Mouse (Mus musculus): Measurements from ENCODE around the gene Fbxl7. TPM values are rescaled to one million over a fixed set of nuclear protein-coding genes. Genes with fewer than 3 reads are reported as not detected.

Gene Fbxl7
- polyA plus RNA-seq (2014; fragmentation: Nextera tagmentation; extraction: Ambion mirVana): 8.2 and 9.3 TPM in 2 replicates

GRCm38 (mm10) chr15:26895251-26895711 is at the start of gene Fbxl7:
TSS of gene Fbxl7 (minus strand) at chr15:26895580.
- under 1% methylated on average over 52 of the region's 58 CpGs for WGBS
- H3K9me3 ChIP-seq (ENCODE audit: control insufficient read depth, low read length): no peaks in the 10 kb centered on the region
- no peaks in the 10 kb centered on the region for H3K4me1 ChIP-seq (replicated peaks; ENCODE audit: control insufficient read depth, insufficient read depth, low read length)
- peak within 1 kb of the TSS; percentile 46; the same call in 1 of the 2 replicates for H3K27ac ChIP-seq (ENCODE audit: low read depth, low read length)
- no peaks in the 10 kb centered on the region for H3K36me3 ChIP-seq (ENCODE audit: control insufficient read depth, insufficient read depth, low read length)
- ATAC-seq (replicated peaks; ENCODE audit: low FRiP score) (peak; percentile 77), DNase-seq (ENCODE audit: low spot score) (peak; percentile 79)
- H3K4me3 ChIP-seq (ENCODE audit: low read depth, low read length): peak within 1 kb of the TSS; percentile 61
- peak within 1 kb of the TSS; percentile 60 for H3K9ac ChIP-seq (ENCODE audit: low read depth, low read length)
- peak within 1 kb of the TSS; percentile 53 for H3K4me2 ChIP-seq
- peaks cover 20% of the 10 kb centered on the region for H3K27me3 ChIP-seq (replicated peaks; ENCODE audit: control insufficient read depth, insufficient read depth, low read length)

GRCm38 (mm10) chr15:26922026-26922425 is 26.6 kb upstream of the Fbxl7 start:
- 67% methylated on average over 2 of the region's 2 CpGs for WGBS
- DNase-seq (ENCODE audit: low spot score) (no peak), ATAC-seq (replicated peaks; ENCODE audit: low FRiP score) (no peak)
- H3K4me3 ChIP-seq (ENCODE audit: low read depth, low read length): no peak overlapping the region
- H3K9ac ChIP-seq (ENCODE audit: low read depth, low read length): no peak overlapping the region
- no peaks in the 10 kb centered on the region for H3K27me3 ChIP-seq (replicated peaks; ENCODE audit: control insufficient read depth, insufficient read depth, low read length)
- no peaks in the 10 kb centered on the region for H3K4me1 ChIP-seq (replicated peaks; ENCODE audit: control insufficient read depth, insufficient read depth, low read length)
- H3K36me3 ChIP-seq (ENCODE audit: control insufficient read depth, insufficient read depth, low read length): no peaks in the 10 kb centered on the region
- no peaks in the 10 kb centered on the region for H3K9me3 ChIP-seq (ENCODE audit: control insufficient read depth, low read length)
- H3K4me2 ChIP-seq: no peak overlapping the region
- H3K27ac ChIP-seq (ENCODE audit: low read depth, low read length): no peak overlapping the region

GRCm38 (mm10) chr15:26913427-26913826 is 18.0 kb upstream of the Fbxl7 start:
- Histone ChIP-seq H3K27ac (ENCODE audit: low read depth, low read length) (no peak overlapping the region), H3K4me3 (ENCODE audit: low read depth, low read length) (no peak overlapping the region), H3K36me3 (ENCODE audit: control insufficient read depth, insufficient read depth, low read length) (no peaks in the 10 kb centered on the region), H3K4me1 (replicated peaks; ENCODE audit: control insufficient read depth, insufficient read depth, low read length) (no peaks in the 10 kb centered on the region), H3K27me3 (replicated peaks; ENCODE audit: control insufficient read depth, insufficient read depth, low read length) (no peaks in the 10 kb centered on the region), H3K9me3 (ENCODE audit: control insufficient read depth, low read length) (no peaks in the 10 kb centered on the region), H3K9ac (ENCODE audit: low read depth, low read length) (no peak overlapping the region), H3K4me2 (no peak overlapping the region)
- no peak for ATAC-seq (replicated peaks; ENCODE audit: low FRiP score)
- DNase-seq (ENCODE audit: low spot score): no peak

- Histone ChIP-seq H3K4me2 (peak overlapping the region; percentile 53), H3K27me3 (replicated peaks; ENCODE audit: control insufficient read depth, insufficient read depth, low read length) (peaks cover 20% of the 10 kb centered on the region), H3K9me3 (ENCODE audit: control insufficient read depth, low read length) (no peaks in the 10 kb centered on the region), H3K9ac (ENCODE audit: low read depth, low read length) (no peak overlapping the region; the same call in 1 of the 2 replicates), H3K27ac (ENCODE audit: low read depth, low read length) (no peak overlapping the region), H3K4me3 (ENCODE audit: low read depth, low read length) (peak overlapping the region; percentile 61), H3K4me1 (replicated peaks; ENCODE audit: control insufficient read depth, insufficient read depth, low read length) (no peaks in the 10 kb centered on the region), H3K36me3 (ENCODE audit: control insufficient read depth, insufficient read depth, low read length) (no peaks in the 10 kb centered on the region)
- 1% methylated on average over 14 of the region's 14 CpGs for WGBS
- ATAC-seq (replicated peaks; ENCODE audit: low FRiP score): peak; percentile 26; the same call in 1 of the 2 replicates
- DNase-seq (ENCODE audit: low spot score): no peak
Observed at GRCm38 (mm10) chr15:26895761-26896160, 381 bp upstream of the Fbxl7 start.

- no peaks in the 10 kb centered on the region for H3K36me3 ChIP-seq (ENCODE audit: control insufficient read depth, insufficient read depth, low read length)
- H3K9ac ChIP-seq (ENCODE audit: low read depth, low read length): peak overlapping the region; percentile 60
- H3K4me1 ChIP-seq (replicated peaks; ENCODE audit: control insufficient read depth, insufficient read depth, low read length): no peaks in the 10 kb centered on the region
- H3K4me2 ChIP-seq: peak overlapping the region; percentile 53
- H3K9me3 ChIP-seq (ENCODE audit: control insufficient read depth, low read length): no peaks in the 10 kb centered on the region
- peaks cover 20% of the 10 kb centered on the region for H3K27me3 ChIP-seq (replicated peaks; ENCODE audit: control insufficient read depth, insufficient read depth, low read length)
- DNase-seq (ENCODE audit: low spot score): peak; percentile 33
- peak; percentile 59 for ATAC-seq (replicated peaks; ENCODE audit: low FRiP score)
- H3K27ac ChIP-seq (ENCODE audit: low read depth, low read length): peak overlapping the region; percentile 46; the same call in 1 of the 2 replicates
- peak overlapping the region; percentile 61 for H3K4me3 ChIP-seq (ENCODE audit: low read depth, low read length)
- WGBS: 1% methylated on average over 25 of the region's 28 CpGs
Observed at GRCm38 (mm10) chr15:26894801-26895229, 565 bp downstream of the Fbxl7 start.

- Histone ChIP-seq H3K9me3 (ENCODE audit: control insufficient read depth, low read length) (no peaks in the 10 kb centered on the region), H3K4me1 (replicated peaks; ENCODE audit: control insufficient read depth, insufficient read depth, low read length) (no peaks in the 10 kb centered on the region), H3K36me3 (ENCODE audit: control insufficient read depth, insufficient read depth, low read length) (no peaks in the 10 kb centered on the region), H3K4me3 (ENCODE audit: low read depth, low read length) (peak overlapping the region; percentile 61), H3K9ac (ENCODE audit: low read depth, low read length) (no peak overlapping the region), H3K27ac (ENCODE audit: low read depth, low read length) (peak overlapping the region; percentile 46; the same call in 1 of the 2 replicates), H3K4me2 (peak overlapping the region; percentile 53), H3K27me3 (replicated peaks; ENCODE audit: control insufficient read depth, insufficient read depth, low read length) (peaks cover 20% of the 10 kb centered on the region)
- WGBS: 7% methylated on average over 12 of the region's 12 CpGs
- ATAC-seq (replicated peaks; ENCODE audit: low FRiP score) (peak; percentile 29; the same call in 1 of the 2 replicates), DNase-seq (ENCODE audit: low spot score) (peak; percentile 36)
Observed at GRCm38 (mm10) chr15:26894031-26894655, 1.2 kb downstream of the Fbxl7 start.

GRCm38 (mm10) chr15:26893136-26893535 is 2.2 kb downstream of the Fbxl7 start:
- Histone ChIP-seq H3K4me1 (replicated peaks; ENCODE audit: control insufficient read depth, insufficient read depth, low read length) (no peaks in the 10 kb centered on the region), H3K9ac (ENCODE audit: low read depth, low read length) (no peak overlapping the region), H3K36me3 (ENCODE audit: control insufficient read depth, insufficient read depth, low read length) (no peaks in the 10 kb centered on the region), H3K27ac (ENCODE audit: low read depth, low read length) (no peak overlapping the region), H3K27me3 (replicated peaks; ENCODE audit: control insufficient read depth, insufficient read depth, low read length) (peaks cover 20% of the 10 kb centered on the region), H3K4me3 (ENCODE audit: low read depth, low read length) (no peak overlapping the region), H3K9me3 (ENCODE audit: control insufficient read depth, low read length) (no peaks in the 10 kb centered on the region), H3K4me2 (peak overlapping the region; percentile 40)
- ATAC-seq (replicated peaks; ENCODE audit: low FRiP score) (no peak), DNase-seq (ENCODE audit: low spot score) (no peak)
- 56% methylated on average over 4 of the region's 4 CpGs for WGBS

- WGBS: 72% methylated on average over 5 of the region's 5 CpGs
- H3K27ac ChIP-seq (ENCODE audit: low read depth, low read length): no peak overlapping the region
Observed at GRCm38 (mm10) chr15:26889971-26890370, 5.4 kb downstream of the Fbxl7 start.

GRCm38 (mm10) chr15:26888170-26888569 is 7.2 kb downstream of the Fbxl7 start:
- no peak overlapping the region for H3K4me2 ChIP-seq
- ATAC-seq (replicated peaks; ENCODE audit: low FRiP score): no peak
- no peaks in the 10 kb centered on the region for H3K27me3 ChIP-seq (replicated peaks; ENCODE audit: control insufficient read depth, insufficient read depth, low read length)
- no peaks in the 10 kb centered on the region for H3K9me3 ChIP-seq (ENCODE audit: control insufficient read depth, low read length)
- no peak overlapping the region for H3K9ac ChIP-seq (ENCODE audit: low read depth, low read length)
- no peak overlapping the region for H3K27ac ChIP-seq (ENCODE audit: low read depth, low read length)
- DNase-seq (ENCODE audit: low spot score): no peak
- WGBS: 63% methylated on average over 10 of the region's 10 CpGs
- no peaks in the 10 kb centered on the region for H3K4me1 ChIP-seq (replicated peaks; ENCODE audit: control insufficient read depth, insufficient read depth, low read length)
- H3K4me3 ChIP-seq (ENCODE audit: low read depth, low read length): no peak overlapping the region
- no peaks in the 10 kb centered on the region for H3K36me3 ChIP-seq (ENCODE audit: control insufficient read depth, insufficient read depth, low read length)

More at GRCm38 (mm10) chr15:26889971-26890370, 5.4 kb downstream of the Fbxl7 start:
- no peaks in the 10 kb centered on the region for H3K9me3 ChIP-seq (ENCODE audit: control insufficient read depth, low read length)
- ATAC-seq (replicated peaks; ENCODE audit: low FRiP score) (no peak), DNase-seq (ENCODE audit: low spot score) (no peak)
- H3K4me1 ChIP-seq (replicated peaks; ENCODE audit: control insufficient read depth, insufficient read depth, low read length): no peaks in the 10 kb centered on the region
- peaks cover 10% of the 10 kb centered on the region for H3K27me3 ChIP-seq (replicated peaks; ENCODE audit: control insufficient read depth, insufficient read depth, low read length)
- no peaks in the 10 kb centered on the region for H3K36me3 ChIP-seq (ENCODE audit: control insufficient read depth, insufficient read depth, low read length)
- H3K4me3 ChIP-seq (ENCODE audit: low read depth, low read length): no peak overlapping the region
- H3K9ac ChIP-seq (ENCODE audit: low read depth, low read length): no peak overlapping the region
- H3K4me2 ChIP-seq: no peak overlapping the region

All from liver, embryonic 11.5 days (tissue).